Mouse (Mus musculus): ENCODE results near the gene Nrxn3. TPM values are rescaled to one million over a fixed set of nuclear protein-coding genes. Genes with fewer than 3 reads are reported as not detected.

The Nrxn3 gene
- polyA plus RNA-seq, 1 experiment: 0.19 TPM

GRCm38 (mm10) chr12:89953237-89953636 lies 1230.6 kb downstream of the Nrxn3 start:
- no peaks in the 10 kb centered on the region for H3K27me3 ChIP-seq (ENCODE audit: control insufficient read depth, insufficient read depth, low read length)
- no peak for TF ChIP-seq POLR2A (IDR thresholded peaks at IDR 0.05; ENCODE audit: control insufficient read depth, extremely low read depth, insufficient read depth, low read length, poor library complexity)
- TF ChIP-seq CTCF (IDR thresholded peaks at IDR 0.05; ENCODE audit: borderline replicate concordance, control insufficient read depth, extremely low read depth, insufficient read depth, low read length, poor library complexity): no peak
- H3K36me3 ChIP-seq (ENCODE audit: control insufficient read depth, insufficient read depth, low read length): no peaks in the 10 kb centered on the region
- no peak overlapping the region for H3K27ac ChIP-seq (ENCODE audit: control insufficient read depth, insufficient read depth, low read length)
- no peaks in the 10 kb centered on the region for H3K4me1 ChIP-seq (replicated peaks; ENCODE audit: control insufficient read depth, insufficient read depth, low read length)
- no peak for DNase-seq
- H3K4me3 ChIP-seq (ENCODE audit: control insufficient read depth, insufficient read depth, low read length): no peak overlapping the region

- WGBS: 73% methylated on average over 3 of the region's 3 CpGs
- no peaks in the 10 kb centered on the region for H3K27me3 ChIP-seq (ENCODE audit: control insufficient read depth, insufficient read depth, low read length)
- no peaks in the 10 kb centered on the region for H3K4me1 ChIP-seq (replicated peaks; ENCODE audit: control insufficient read depth, insufficient read depth, low read length)
- H3K36me3 ChIP-seq (ENCODE audit: control insufficient read depth, insufficient read depth, low read length): no peaks in the 10 kb centered on the region
- H3K4me3 ChIP-seq (ENCODE audit: control insufficient read depth, insufficient read depth, low read length): no peak overlapping the region
- TF ChIP-seq POLR2A (IDR thresholded peaks at IDR 0.05; ENCODE audit: control insufficient read depth, extremely low read depth, insufficient read depth, low read length, poor library complexity): no peak
- TF ChIP-seq CTCF (IDR thresholded peaks at IDR 0.05; ENCODE audit: borderline replicate concordance, control insufficient read depth, extremely low read depth, insufficient read depth, low read length, poor library complexity): no peak
- H3K27ac ChIP-seq (ENCODE audit: control insufficient read depth, insufficient read depth, low read length): no peak overlapping the region
- DNase-seq: no peak
Observed at GRCm38 (mm10) chr12:89953649-89954048, 1231.0 kb downstream of the Nrxn3 start.

- no peaks in the 10 kb centered on the region for H3K27me3 ChIP-seq (ENCODE audit: control insufficient read depth, insufficient read depth, low read length)
- no peaks in the 10 kb centered on the region for H3K4me1 ChIP-seq (replicated peaks; ENCODE audit: control insufficient read depth, insufficient read depth, low read length)
- H3K36me3 ChIP-seq (ENCODE audit: control insufficient read depth, insufficient read depth, low read length): no peaks in the 10 kb centered on the region
- TF ChIP-seq CTCF (IDR thresholded peaks at IDR 0.05; ENCODE audit: borderline replicate concordance, control insufficient read depth, extremely low read depth, insufficient read depth, low read length, poor library complexity) (no peak), POLR2A (IDR thresholded peaks at IDR 0.05; ENCODE audit: control insufficient read depth, extremely low read depth, insufficient read depth, low read length, poor library complexity) (no peak)
- peak; percentile 16 for DNase-seq
- H3K4me3 ChIP-seq (ENCODE audit: control insufficient read depth, insufficient read depth, low read length): no peak overlapping the region
- peak overlapping the region; percentile 24; the same call in 1 of the 2 replicates for H3K27ac ChIP-seq (ENCODE audit: control insufficient read depth, insufficient read depth, low read length)
- 48% methylated on average over 5 of the region's 5 CpGs for WGBS
Observed at GRCm38 (mm10) chr12:89954441-89955070, 1231.9 kb downstream of the Nrxn3 start.

- H3K4me3 ChIP-seq (ENCODE audit: control insufficient read depth, insufficient read depth, low read length): no peak overlapping the region
- H3K4me1 ChIP-seq (replicated peaks; ENCODE audit: control insufficient read depth, insufficient read depth, low read length): no peaks in the 10 kb centered on the region
- H3K36me3 ChIP-seq (ENCODE audit: control insufficient read depth, insufficient read depth, low read length): no peaks in the 10 kb centered on the region
- DNase-seq: no peak
- TF ChIP-seq POLR2A (IDR thresholded peaks at IDR 0.05; ENCODE audit: control insufficient read depth, extremely low read depth, insufficient read depth, low read length, poor library complexity) (no peak), CTCF (IDR thresholded peaks at IDR 0.05; ENCODE audit: borderline replicate concordance, control insufficient read depth, extremely low read depth, insufficient read depth, low read length, poor library complexity) (no peak)
- no peak overlapping the region for H3K27ac ChIP-seq (ENCODE audit: control insufficient read depth, insufficient read depth, low read length)
- 7% methylated on average over 1 of the region's 1 CpGs for WGBS
- H3K27me3 ChIP-seq (ENCODE audit: control insufficient read depth, insufficient read depth, low read length): no peaks in the 10 kb centered on the region
Observed at GRCm38 (mm10) chr12:89963073-89963472, 1240.4 kb downstream of the Nrxn3 start.

- H3K4me1 ChIP-seq (replicated peaks; ENCODE audit: control insufficient read depth, insufficient read depth, low read length): no peaks in the 10 kb centered on the region
- no peak overlapping the region for H3K4me3 ChIP-seq (ENCODE audit: control insufficient read depth, insufficient read depth, low read length)
- H3K36me3 ChIP-seq (ENCODE audit: control insufficient read depth, insufficient read depth, low read length): no peaks in the 10 kb centered on the region
- DNase-seq: no peak
- WGBS: over 99% methylated on average over 4 of the region's 4 CpGs
- no peak for TF ChIP-seq POLR2A (IDR thresholded peaks at IDR 0.05; ENCODE audit: control insufficient read depth, extremely low read depth, insufficient read depth, low read length, poor library complexity)
- H3K27me3 ChIP-seq (ENCODE audit: control insufficient read depth, insufficient read depth, low read length): no peaks in the 10 kb centered on the region
- H3K27ac ChIP-seq (ENCODE audit: control insufficient read depth, insufficient read depth, low read length): no peak overlapping the region
Observed at GRCm38 (mm10) chr12:89976648-89977047, 1254.0 kb downstream of the Nrxn3 start.

GRCm38 (mm10) chr12:89977479-89977878 lies 1254.8 kb downstream of the Nrxn3 start:
- WGBS: 93% methylated on average over 5 of the region's 5 CpGs
- no peak for DNase-seq
- Histone ChIP-seq H3K4me3 (ENCODE audit: control insufficient read depth, insufficient read depth, low read length) (no peak overlapping the region), H3K36me3 (ENCODE audit: control insufficient read depth, insufficient read depth, low read length) (no peaks in the 10 kb centered on the region), H3K27ac (ENCODE audit: control insufficient read depth, insufficient read depth, low read length) (no peak overlapping the region), H3K27me3 (ENCODE audit: control insufficient read depth, insufficient read depth, low read length) (no peaks in the 10 kb centered on the region), H3K4me1 (replicated peaks; ENCODE audit: control insufficient read depth, insufficient read depth, low read length) (no peaks in the 10 kb centered on the region)
- TF ChIP-seq CTCF (IDR thresholded peaks at IDR 0.05; ENCODE audit: borderline replicate concordance, control insufficient read depth, extremely low read depth, insufficient read depth, low read length, poor library complexity) (no peak), POLR2A (IDR thresholded peaks at IDR 0.05; ENCODE audit: control insufficient read depth, extremely low read depth, insufficient read depth, low read length, poor library complexity) (no peak)

GRCm38 (mm10) chr12:89979190-89979589 lies 1256.5 kb downstream of the Nrxn3 start:
- H3K27ac ChIP-seq (ENCODE audit: control insufficient read depth, insufficient read depth, low read length): no peak overlapping the region
- TF ChIP-seq CTCF (IDR thresholded peaks at IDR 0.05; ENCODE audit: borderline replicate concordance, control insufficient read depth, extremely low read depth, insufficient read depth, low read length, poor library complexity) (no peak), POLR2A (IDR thresholded peaks at IDR 0.05; ENCODE audit: control insufficient read depth, extremely low read depth, insufficient read depth, low read length, poor library complexity) (no peak)
- no peak for DNase-seq
- H3K4me1 ChIP-seq (replicated peaks; ENCODE audit: control insufficient read depth, insufficient read depth, low read length): no peaks in the 10 kb centered on the region
- no peak overlapping the region for H3K4me3 ChIP-seq (ENCODE audit: control insufficient read depth, insufficient read depth, low read length)
- H3K36me3 ChIP-seq (ENCODE audit: control insufficient read depth, insufficient read depth, low read length): no peaks in the 10 kb centered on the region
- 98% methylated on average over 1 of the region's 1 CpGs for WGBS
- no peaks in the 10 kb centered on the region for H3K27me3 ChIP-seq (ENCODE audit: control insufficient read depth, insufficient read depth, low read length)

Data from thymus, adult 2 months (tissue).